Mouse (Mus musculus) hindbrain, embryonic 12.5 days (tissue): Measurements from ENCODE around the gene Dach1. TPM values are rescaled to one million over a fixed set of nuclear protein-coding genes. Genes with fewer than 3 reads are reported as not detected.

ENCODE experiments used
- ATAC-seq: fragments of 200-750 bp; cut with Nextera tagmentation; 2 replicates; pipeline ENCODE4 v1.8.0; 2017; ENCODE audit warnings: moderate TSS enrichment; ENCODE audit not compliant: low FRiP score
- H3K27ac ChIP-seq: fragments of 300-500 bp; sonication (generic); 2 replicates; pipeline ENCODE4 v1.5.1; 2016; ENCODE audit warnings: mild to moderate bottlenecking
- H3K27me3 ChIP-seq: fragments of 300-500 bp; sonication (generic); 2 replicates; pipeline ENCODE4 v1.6.1; 2016; ENCODE audit warnings: mild to moderate bottlenecking
- H3K36me3 ChIP-seq: fragments of 300-500 bp; sonication (generic); 2 replicates; pipeline ENCODE4 v1.6.1; 2016; ENCODE audit warnings: mild to moderate bottlenecking
- H3K4me1 ChIP-seq: fragments of 300-500 bp; sonication (generic); 2 replicates; pipeline ENCODE4 v1.6.1; 2016
- H3K4me2 ChIP-seq: fragments of 300-500 bp; sonication (generic); replicated peaks from 2 replicates; pipeline ENCODE4 v1.6.1; 2016; ENCODE audit warnings: mild to moderate bottlenecking
- H3K4me3 ChIP-seq: fragments of 300-500 bp; sonication (generic); 2 replicates; pipeline ENCODE4 v1.5.1; 2016; ENCODE audit warnings: mild to moderate bottlenecking
- H3K9ac ChIP-seq: fragments of 300-500 bp; sonication (generic); 2 replicates; pipeline ENCODE4 v1.6.1; 2016; ENCODE audit warnings: mild to moderate bottlenecking, moderate library complexity
- H3K9me3 ChIP-seq: fragments of 300-500 bp; sonication (generic); replicated peaks from 2 replicates; pipeline ENCODE4 v1.6.1; 2016; ENCODE audit warnings: mild to moderate bottlenecking
- WGBS: fragments of 180-500 bp; shearing (Covaris S2); methylation state at CpG from one replicate; pipeline ENCODE4 v1.1.7; 2016; 5-methylcytosine and 5-hydroxymethylcytosine counted together
- polyA plus RNA-seq: library from polyadenylated mRNA; unstranded; fragments of >200 nt; fragmentation: Nextera tagmentation; extraction: Ambion mirVana; gene quantifications from 2 replicates; pipeline ENCODE4 v1.2.1, GENCODE M21; 2016

Gene Dach1
- polyA plus RNA-seq, result 22.8 and 24.3 TPM in 2 replicates

GRCm38 (mm10) chr14:98169421-98170076 is at the start of gene Dach1:
Gene Dach1 (minus strand): TSS chr14:98169765.
- peak; percentile 82 for ATAC-seq
- 1% methylated on average over 27 of the region's 32 CpGs for WGBS
- Histone ChIP-seq H3K4me3 (peak within 1 kb of the TSS; percentile 90), H3K4me2 (peak within 1 kb of the TSS; percentile 66), H3K27ac (peak within 1 kb of the TSS; percentile 98), H3K36me3 (no peaks in the 10 kb centered on the region), H3K4me1 (peaks cover 20% of the 10 kb centered on the region), H3K9ac (peak within 1 kb of the TSS; percentile 94), H3K27me3 (no peaks in the 10 kb centered on the region), H3K9me3 (no peaks in the 10 kb centered on the region)

GRCm38 (mm10) chr14:98200089-98200488 is 30.5 kb upstream of the Dach1 start:
- H3K27me3 ChIP-seq, result no peaks in the 10 kb centered on the region
- WGBS, result 85% methylated on average over 3 of the region's 3 CpGs
- no peaks in the 10 kb centered on the region for H3K4me1 ChIP-seq
- no peak overlapping the region for H3K9ac ChIP-seq
- no peaks in the 10 kb centered on the region for H3K36me3 ChIP-seq
- ATAC-seq, result no peak
- H3K4me2 ChIP-seq, result no peak overlapping the region
- no peak overlapping the region for H3K4me3 ChIP-seq
- H3K9me3 ChIP-seq, result no peaks in the 10 kb centered on the region
- H3K27ac ChIP-seq, result no peak overlapping the region

- Histone ChIP-seq H3K9ac (no peak overlapping the region), H3K4me1 (no peaks in the 10 kb centered on the region), H3K4me2 (no peak overlapping the region), H3K27me3 (no peaks in the 10 kb centered on the region), H3K36me3 (no peaks in the 10 kb centered on the region), H3K4me3 (no peak overlapping the region), H3K27ac (no peak overlapping the region), H3K9me3 (no peaks in the 10 kb centered on the region)
- ATAC-seq, result no peak
- 0% methylated on average over 1 of the region's 1 CpGs for WGBS
These were observed 12.0 kb upstream of the Dach1 start for GRCm38 (mm10) chr14:98181545-98181944.

GRCm38 (mm10) chr14:98173831-98174230 is 4.3 kb upstream of the Dach1 start:
- Histone ChIP-seq H3K4me3 (no peak overlapping the region), H3K36me3 (no peaks in the 10 kb centered on the region), H3K9ac (no peak overlapping the region), H3K4me2 (no peak overlapping the region), H3K27me3 (no peaks in the 10 kb centered on the region), H3K27ac (no peak overlapping the region), H3K4me1 (peaks cover 14% of the 10 kb centered on the region), H3K9me3 (no peaks in the 10 kb centered on the region)
- WGBS, result 13% methylated on average over 2 of the region's 2 CpGs
- ATAC-seq, result no peak

- 0 out of 2 replicates have a peak overlapping the region, but pooled peaks have one; percentile 13 for H3K4me3 ChIP-seq
- H3K9me3 ChIP-seq, result no peaks in the 10 kb centered on the region
- H3K36me3 ChIP-seq, result no peaks in the 10 kb centered on the region
- peaks cover 14% of the 10 kb centered on the region for H3K4me1 ChIP-seq
- H3K9ac ChIP-seq, result no peak overlapping the region
- no peak for ATAC-seq
- 0 out of 2 replicates have a peak overlapping the region, but pooled peaks have one; percentile 30 for H3K27ac ChIP-seq
- H3K27me3 ChIP-seq, result no peaks in the 10 kb centered on the region
- H3K4me2 ChIP-seq, result peak overlapping the region; percentile 38
- WGBS, result 6% methylated on average over 5 of the region's 5 CpGs
These were observed 2.9 kb upstream of the Dach1 start for GRCm38 (mm10) chr14:98172394-98172905.

GRCm38 (mm10) chr14:98171861-98172260 is 2.3 kb upstream of the Dach1 start:
- WGBS, result 3% methylated on average over 5 of the region's 5 CpGs
- Histone ChIP-seq H3K9ac (no peak overlapping the region; the same call in 1 of the 2 replicates), H3K4me2 (peak overlapping the region; percentile 38), H3K9me3 (no peaks in the 10 kb centered on the region), H3K27me3 (no peaks in the 10 kb centered on the region), H3K4me1 (peaks cover 15% of the 10 kb centered on the region), H3K27ac (no peak overlapping the region), H3K36me3 (no peaks in the 10 kb centered on the region), H3K4me3 (no peak overlapping the region)
- ATAC-seq, result no peak

- peak overlapping the region; percentile 98 for H3K27ac ChIP-seq
- H3K4me1 ChIP-seq, result peaks cover 20% of the 10 kb centered on the region
- no peaks in the 10 kb centered on the region for H3K36me3 ChIP-seq
- peak overlapping the region; percentile 94 for H3K9ac ChIP-seq
- H3K9me3 ChIP-seq, result no peaks in the 10 kb centered on the region
- H3K27me3 ChIP-seq, result no peaks in the 10 kb centered on the region
- WGBS, result 0% methylated on average over 43 of the region's 45 CpGs
- ATAC-seq, result peak; percentile 14
- peak overlapping the region; percentile 90 for H3K4me3 ChIP-seq
- peak overlapping the region; percentile 66 for H3K4me2 ChIP-seq
These were observed 610 bp downstream of the Dach1 start for GRCm38 (mm10) chr14:98168908-98169401.

- peak; percentile 58 for ATAC-seq
- WGBS, result under 1% methylated on average over 39 of the region's 48 CpGs
- H3K9me3 ChIP-seq, result no peaks in the 10 kb centered on the region
- H3K4me2 ChIP-seq, result peak overlapping the region; percentile 66
- H3K27me3 ChIP-seq, result no peaks in the 10 kb centered on the region
- H3K4me3 ChIP-seq, result peak overlapping the region; percentile 90
- peak overlapping the region; percentile 98 for H3K27ac ChIP-seq
- H3K4me1 ChIP-seq, result peaks cover 20% of the 10 kb centered on the region
- peak overlapping the region; percentile 94 for H3K9ac ChIP-seq
- no peaks in the 10 kb centered on the region for H3K36me3 ChIP-seq
These were observed 1.3 kb downstream of the Dach1 start for GRCm38 (mm10) chr14:98168039-98168907.

GRCm38 (mm10) chr14:98167186-98168038 is 2.2 kb downstream of the Dach1 start:
- Histone ChIP-seq H3K27ac (peak overlapping the region; percentile 98), H3K4me2 (peak overlapping the region; percentile 66), H3K36me3 (no peaks in the 10 kb centered on the region), H3K9ac (peak overlapping the region; percentile 94), H3K4me3 (peak overlapping the region; percentile 90), H3K9me3 (no peaks in the 10 kb centered on the region), H3K27me3 (no peaks in the 10 kb centered on the region), H3K4me1 (peaks cover 16% of the 10 kb centered on the region)
- under 1% methylated on average over 33 of the region's 33 CpGs for WGBS
- peak; percentile 38 for ATAC-seq

- peak overlapping the region; percentile 66 for H3K4me2 ChIP-seq
- ATAC-seq, result no peak
- peak overlapping the region; percentile 98 for H3K27ac ChIP-seq
- peak overlapping the region; percentile 94 for H3K9ac ChIP-seq
- WGBS, result 37% methylated on average over 10 of the region's 10 CpGs
- H3K4me1 ChIP-seq, result peaks cover 9% of the 10 kb centered on the region
- no peaks in the 10 kb centered on the region for H3K9me3 ChIP-seq
- H3K36me3 ChIP-seq, result no peaks in the 10 kb centered on the region
- H3K4me3 ChIP-seq, result peak overlapping the region; percentile 90
- no peaks in the 10 kb centered on the region for H3K27me3 ChIP-seq
These were observed 3.1 kb downstream of the Dach1 start for GRCm38 (mm10) chr14:98166318-98166976.

GRCm38 (mm10) chr14:98156753-98157152 is 12.8 kb downstream of the Dach1 start:
- 0 out of 2 replicates have a peak, but pooled peaks have one; percentile 29 for ATAC-seq
- H3K9me3 ChIP-seq, result no peaks in the 10 kb centered on the region
- H3K4me2 ChIP-seq, result no peak overlapping the region
- no peak overlapping the region for H3K4me3 ChIP-seq
- no peaks in the 10 kb centered on the region for H3K27me3 ChIP-seq
- 15% methylated on average over 7 of the region's 7 CpGs for WGBS
- no peak overlapping the region for H3K27ac ChIP-seq
- no peak overlapping the region for H3K9ac ChIP-seq
- no peaks in the 10 kb centered on the region for H3K36me3 ChIP-seq
- peaks cover 8% of the 10 kb centered on the region for H3K4me1 ChIP-seq
